Mouse (Mus musculus) heart, postnatal 0 days (tissue): ENCODE results near the gene Lin37. TPM values are rescaled to one million over a fixed set of nuclear protein-coding genes. Genes with fewer than 3 reads are reported as not detected.

Source experiments
- ATAC-seq: fragments of 200-750 bp; cut with Nextera tagmentation; 2 replicates; pipeline ENCODE4 v1.8.0; 2017; ENCODE audit warnings: low read depth, moderate number of reproducible peaks, moderate library complexity; ENCODE audit not compliant: insufficient read depth
- DNase-seq: peaks from one replicate; pipeline ENCODE4 v3.0.0-alpha.2; 2016; ENCODE audit warnings: low spot score
- H3K27ac ChIP-seq: fragments of 300-500 bp; sonication (generic); 2 replicates; pipeline ENCODE4 v1.5.1; 2014; ENCODE audit warnings: low read depth, mild to moderate bottlenecking
- H3K27me3 ChIP-seq: fragments of 300-500 bp; sonication (generic); 2 replicates; pipeline ENCODE4 v1.6.1; 2014; ENCODE audit warnings: low read length, mixed read lengths; ENCODE audit not compliant: control insufficient read depth, insufficient read depth
- H3K36me3 ChIP-seq: fragments of 300-500 bp; sonication (generic); replicated peaks from 2 replicates; pipeline ENCODE4 v1.6.1; 2014; ENCODE audit warnings: low read length, mixed read lengths; ENCODE audit not compliant: control insufficient read depth, insufficient read depth
- H3K4me1 ChIP-seq: fragments of 300-500 bp; sonication (generic); 2 replicates; pipeline ENCODE4 v1.6.1; 2014; ENCODE audit warnings: antibody characterized with exemption; ENCODE audit not compliant: control insufficient read depth, insufficient read depth
- H3K4me2 ChIP-seq: fragments of 300-500 bp; sonication (generic); 2 replicates; pipeline ENCODE4 v1.6.1; 2014; ENCODE audit warnings: low read depth, mild to moderate bottlenecking, low read length, moderate library complexity
- H3K4me3 ChIP-seq: fragments of 300-500 bp; sonication (generic); 2 replicates; pipeline ENCODE4 v1.5.1; 2014; ENCODE audit warnings: low read depth, low read length
- H3K9ac ChIP-seq: fragments of 300-500 bp; sonication (generic); replicated peaks from 2 replicates; pipeline ENCODE4 v1.6.1; 2014; ENCODE audit warnings: low read depth, low read length, mixed read lengths
- H3K9me3 ChIP-seq: fragments of 300-500 bp; sonication (generic); replicated peaks from 2 replicates; pipeline ENCODE4 v1.6.1; 2016; ENCODE audit warnings: low read length; ENCODE audit not compliant: control insufficient read depth
- CTCF ChIP-seq: IDR thresholded peaks from 2 replicates; pipeline ENCODE4 v1.5.1; 2016; ENCODE audit warnings: antibody characterized with exemption, control low read depth, low read depth
- EP300 ChIP-seq: IDR thresholded peaks from 2 replicates; pipeline ENCODE4 v1.6.1; 2016; ENCODE audit warnings: antibody characterized with exemption, low read depth
- WGBS: fragments of 180-500 bp; shearing (Covaris S2); extraction: QIAGEN DNeasy Blood & Tissue Kit; methylation state at CpG from one replicate; pipeline ENCODE4 v1.1.7; 2014; 5-methylcytosine and 5-hydroxymethylcytosine counted together
- polyA plus RNA-seq: library from polyadenylated mRNA; unstranded; fragments of >200 nt; fragmentation: Nextera tagmentation; extraction: Ambion mirVana; gene quantifications from 2 replicates; pipeline ENCODE4 v1.2.1, GENCODE M21; 2015
- total RNA-seq: library from RNA; depleted of rRNA; stranded (reverse); fragments of >200 nt; gene quantifications from 2 replicates; pipeline ENCODE4 v1.2.3, GENCODE M21; 2014; ENCODE audit warnings: low replicate concordance

Gene Lin37
- total and polyA plus RNA-seq, 2 experiments from 2014 or later, result 11.9 to 26.2 TPM

GRCm38 (mm10) chr7:30594510-30595024, 34.9 kb upstream of the Lin37 start:
- Histone ChIP-seq H3K9ac (no peak overlapping the region), H3K4me1 (0 out of 2 replicates have a peak, but pooled peaks cover 4% of the 10 kb centered on the region), H3K36me3 (no peaks in the 10 kb centered on the region), H3K27ac (no peak overlapping the region), H3K4me2 (no peak overlapping the region), H3K27me3 (0 out of 2 replicates have a peak, but pooled peaks cover 2% of the 10 kb centered on the region), H3K4me3 (no peak overlapping the region), H3K9me3 (no peaks in the 10 kb centered on the region)
- TF ChIP-seq EP300, result no peak
- TF ChIP-seq CTCF, result no peak
- DNase-seq (no peak), ATAC-seq (no peak)
- 66% methylated on average over 4 of the region's 4 CpGs for WGBS

GRCm38 (mm10) chr7:30593579-30594509, 34.2 kb upstream of the Lin37 start:
- Histone ChIP-seq H3K9ac (no peak overlapping the region), H3K27ac (no peak overlapping the region), H3K27me3 (0 out of 2 replicates have a peak, but pooled peaks cover 2% of the 10 kb centered on the region), H3K4me1 (0 out of 2 replicates have a peak, but pooled peaks cover 4% of the 10 kb centered on the region), H3K9me3 (no peaks in the 10 kb centered on the region), H3K4me3 (no peak overlapping the region), H3K4me2 (no peak overlapping the region), H3K36me3 (no peaks in the 10 kb centered on the region)
- 66% methylated on average over 10 of the region's 10 CpGs for WGBS
- DNase-seq, result no peak
- ATAC-seq, result no peak
- TF ChIP-seq CTCF, result no peak
- TF ChIP-seq EP300, result no peak

DNA sequence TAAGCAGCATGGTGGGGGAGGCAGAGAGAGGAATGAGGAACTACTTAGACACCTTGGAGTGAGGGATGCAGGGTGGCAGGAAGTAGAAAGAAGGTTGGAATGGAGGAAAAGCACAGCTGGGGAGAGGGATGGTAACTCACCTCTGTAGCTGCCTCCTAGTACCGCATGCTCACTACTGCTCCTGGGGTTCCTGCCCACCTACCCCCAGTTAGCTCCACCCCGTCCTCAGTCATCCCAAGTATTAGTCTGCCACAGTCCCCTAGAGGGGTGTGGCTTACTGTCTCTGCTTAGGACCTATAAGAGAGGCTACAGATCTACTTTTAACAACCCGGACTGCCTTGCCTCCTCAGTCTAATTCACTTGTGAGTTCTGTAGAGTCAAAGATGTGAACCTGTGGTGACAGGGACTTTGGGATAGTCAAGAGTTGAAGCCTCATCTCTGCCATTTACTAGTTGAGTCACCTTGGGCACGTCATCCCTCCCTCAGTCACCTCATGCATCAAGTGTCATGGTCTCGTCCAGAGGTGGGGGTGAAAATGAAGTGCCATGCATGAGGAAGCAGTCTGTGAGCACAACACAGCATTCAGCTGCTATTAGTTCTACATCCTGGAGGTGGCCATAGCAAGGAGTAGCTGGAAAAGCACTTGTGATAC, 33.3 kb upstream of the Lin37 start:
- WGBS, result 36% methylated on average over 5 of the region's 5 CpGs
- no peak for ATAC-seq
- Histone ChIP-seq H3K36me3 (no peaks in the 10 kb centered on the region), H3K4me3 (no peak overlapping the region), H3K9ac (no peak overlapping the region), H3K4me1 (0 out of 2 replicates have a peak, but pooled peaks cover 4% of the 10 kb centered on the region), H3K9me3 (no peaks in the 10 kb centered on the region), H3K27me3 (0 out of 2 replicates have a peak, but pooled peaks cover 2% of the 10 kb centered on the region), H3K27ac (no peak overlapping the region), H3K4me2 (no peak overlapping the region)
- DNase-seq, result no peak
- TF ChIP-seq EP300, result no peak
- TF ChIP-seq CTCF, result no peak

GRCm38 (mm10) chr7:30591605-30591951, 31.9 kb upstream of the Lin37 start:
- Histone ChIP-seq H3K9me3 (no peaks in the 10 kb centered on the region), H3K9ac (no peak overlapping the region), H3K4me2 (no peak overlapping the region), H3K36me3 (no peaks in the 10 kb centered on the region), H3K4me3 (no peak overlapping the region), H3K4me1 (peaks cover 14% of the 10 kb centered on the region), H3K27me3 (0 out of 2 replicates have a peak, but pooled peaks cover 2% of the 10 kb centered on the region), H3K27ac (no peak overlapping the region)
- DNase-seq (no peak), ATAC-seq (no peak)
- 55% methylated on average over 4 of the region's 4 CpGs for WGBS
- TF ChIP-seq CTCF, result no peak
- no peak for TF ChIP-seq EP300

DNA sequence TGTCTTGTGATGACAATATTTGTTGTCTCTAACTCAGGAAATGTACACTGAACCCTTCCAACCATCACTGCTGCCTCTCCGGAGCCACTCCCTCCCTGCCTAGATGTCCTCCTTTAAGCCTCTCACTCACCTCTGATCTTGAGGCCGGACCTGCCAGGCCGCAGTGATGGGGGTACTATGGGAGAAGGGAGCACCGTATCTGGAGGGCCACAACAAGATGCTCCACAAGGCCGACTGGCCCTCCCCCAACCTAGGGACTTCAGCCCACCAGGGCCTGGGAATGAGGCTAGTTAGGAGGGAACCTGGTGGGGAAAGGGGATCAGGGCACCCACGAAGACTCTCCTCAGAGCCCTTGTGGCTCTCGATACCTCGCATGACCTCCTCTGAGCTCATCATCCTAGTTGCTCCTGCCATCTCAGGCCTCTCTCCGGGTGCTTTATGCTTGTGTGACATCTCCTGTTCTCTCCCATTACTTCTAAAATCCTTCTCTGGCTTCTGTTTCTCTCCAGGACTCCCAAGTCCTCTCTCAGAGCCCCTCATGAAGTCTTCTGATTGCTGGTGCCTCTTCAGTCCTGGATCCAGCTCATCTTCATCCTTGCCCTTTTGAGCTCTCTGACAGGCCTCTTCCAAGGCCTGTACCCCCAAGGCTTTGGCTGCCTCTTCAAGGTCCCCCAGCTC, 31.4 kb upstream of the Lin37 start:
- H3K9me3 ChIP-seq, result no peaks in the 10 kb centered on the region
- H3K27me3 ChIP-seq, result 0 out of 2 replicates have a peak, but pooled peaks cover 2% of the 10 kb centered on the region
- no peak overlapping the region for H3K9ac ChIP-seq
- DNase-seq (no peak), ATAC-seq (no peak)
- TF ChIP-seq CTCF (no peak), EP300 (no peak)
- peaks cover 14% of the 10 kb centered on the region for H3K4me1 ChIP-seq
- WGBS, result 78% methylated on average over 9 of the region's 9 CpGs
- H3K36me3 ChIP-seq, result 0 out of 2 replicates have a peak, but pooled peaks cover under 1% of the 10 kb centered on the region
- no peak overlapping the region for H3K4me3 ChIP-seq
- no peak overlapping the region for H3K4me2 ChIP-seq
- no peak overlapping the region for H3K27ac ChIP-seq
